Mouse (Mus musculus) NIH3T3 (cell line): ENCODE data around the gene Ss18l2.
A peak's percentile ranks its signal among the peaks of the same experiment; 100 is the strongest.

Source experiments
- DNase-seq: peaks from one replicate; pipeline ENCODE4 v3.0.0-alpha.2; 2012; ENCODE audit warnings: low read depth

Ss18l2 gene

DNA sequence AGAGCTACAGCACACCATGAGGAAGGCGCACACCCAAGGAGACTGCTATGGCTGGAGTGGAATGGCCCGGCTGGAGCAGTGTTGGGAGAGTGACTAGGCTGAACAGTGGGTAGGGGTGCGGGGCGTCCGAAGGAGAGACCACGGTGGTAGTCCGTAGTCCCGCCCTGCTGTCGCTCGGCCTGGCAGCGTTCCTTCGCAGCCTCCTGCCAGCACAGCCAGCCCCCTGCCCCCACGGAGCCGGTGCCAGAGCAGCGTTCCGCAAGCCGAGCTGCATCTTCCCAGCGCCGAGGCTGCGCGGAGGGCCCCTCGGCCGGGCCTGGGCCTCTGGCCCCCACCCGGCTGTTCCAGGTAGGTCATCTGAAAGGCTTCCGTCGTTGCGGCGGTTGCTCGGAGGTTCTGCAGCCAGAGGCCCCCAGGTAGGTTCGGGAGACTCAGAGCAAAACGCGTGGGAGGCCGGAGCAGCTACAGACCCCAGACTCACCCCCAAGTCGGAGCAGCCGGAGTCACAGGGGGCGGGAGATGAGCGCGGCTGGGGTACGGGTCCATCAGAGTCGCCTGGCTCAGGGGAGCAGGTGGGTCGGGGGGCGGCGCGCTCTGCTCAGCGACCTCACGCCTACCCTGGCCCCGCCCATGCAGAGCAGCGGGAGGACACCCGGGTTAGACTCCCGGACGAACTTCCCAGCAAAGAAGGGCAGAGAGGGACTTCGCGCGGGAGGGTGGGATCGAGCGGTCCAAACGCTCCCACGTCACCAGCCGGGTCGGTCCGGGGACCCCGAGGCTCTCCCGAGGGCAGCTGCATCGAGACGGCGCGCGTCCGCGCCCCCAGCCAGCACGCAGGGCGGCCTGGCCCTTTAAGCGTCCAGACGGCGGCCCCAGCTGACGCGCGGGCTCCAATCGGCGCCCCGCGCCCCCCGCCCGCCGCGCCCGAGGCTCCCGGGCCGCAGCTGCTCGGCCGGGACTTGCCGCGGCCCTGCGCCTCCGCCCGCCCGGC, 49.3 kb downstream of the Ss18l2 start, which contains the start of gene Zfp651:
Zfp651 (plus strand) TSS at position 240 of the 991 bp plus-strand sequence.
- peak; percentile 78 for DNase-seq

DNA sequence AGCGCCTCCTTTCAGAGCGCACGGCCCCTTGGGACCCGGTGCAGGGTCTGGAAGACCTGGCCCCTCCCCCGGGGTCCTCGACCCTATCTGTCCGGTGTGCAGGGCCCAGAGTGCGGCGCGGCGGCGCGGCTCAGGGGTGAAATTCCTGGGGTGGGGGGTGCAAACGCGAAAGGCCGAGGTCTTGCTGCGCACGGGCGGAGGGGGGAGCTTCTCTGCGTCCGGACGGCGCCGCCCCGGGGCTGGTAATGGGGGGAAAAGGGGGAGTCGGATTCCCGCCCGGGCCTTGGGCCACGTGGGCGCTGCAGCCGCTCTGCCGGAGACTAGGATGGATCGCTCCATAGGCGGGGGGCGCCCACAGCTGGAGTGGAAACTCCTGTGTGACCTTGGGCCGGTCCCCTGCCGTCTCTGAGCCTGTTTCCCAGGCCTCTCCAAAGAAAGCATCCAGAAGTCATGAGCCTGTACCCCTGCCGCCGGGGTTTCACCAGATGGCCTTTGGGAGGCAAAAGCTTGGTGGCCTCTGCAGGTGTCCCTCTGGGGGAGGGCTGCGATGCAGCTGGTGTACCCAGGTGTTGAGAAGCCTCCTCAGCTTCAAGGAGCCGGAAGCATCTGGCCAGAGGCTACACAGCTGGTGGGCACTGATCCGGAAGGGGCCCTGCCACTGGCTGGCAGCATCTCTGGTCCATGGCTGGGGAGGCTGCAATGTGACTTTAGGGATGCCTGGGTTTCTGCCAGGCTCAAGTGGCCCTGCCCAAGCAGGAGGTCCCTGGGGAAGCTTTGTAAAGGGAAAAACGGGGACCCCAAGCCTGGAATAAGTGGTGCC, 50.4 kb downstream of the Ss18l2 start:
- peak; percentile 92 for DNase-seq

DNA sequence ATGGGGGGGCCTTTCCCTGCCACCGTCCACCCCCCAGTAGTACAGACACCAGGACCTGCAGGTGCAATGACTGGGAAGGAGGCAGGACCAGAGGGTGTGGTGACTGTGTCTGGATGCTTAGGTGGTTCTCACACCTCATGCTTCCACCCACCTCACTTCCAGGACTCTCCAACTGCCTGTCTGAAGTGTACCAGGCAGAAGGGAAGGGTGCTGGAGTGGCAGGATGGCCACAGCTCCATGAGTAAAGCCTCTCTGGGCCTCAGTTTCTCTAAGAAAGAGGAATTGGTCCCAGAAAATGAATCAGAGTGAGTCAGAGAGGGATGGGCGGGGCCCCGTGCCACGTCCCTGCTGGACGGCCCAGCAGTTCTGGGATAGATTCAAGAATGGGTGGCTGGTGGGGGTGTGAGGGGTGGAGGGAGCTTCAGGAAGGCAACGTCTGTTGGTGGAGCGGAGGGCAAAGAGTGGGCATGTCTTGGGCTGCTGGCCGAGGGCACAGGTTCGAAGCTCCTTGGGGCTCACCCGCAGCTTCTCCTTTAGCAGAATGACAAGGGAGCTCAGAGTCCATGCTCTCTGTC, 51.0 kb downstream of the Ss18l2 start:
- DNase-seq = peak; percentile 86

DNA sequence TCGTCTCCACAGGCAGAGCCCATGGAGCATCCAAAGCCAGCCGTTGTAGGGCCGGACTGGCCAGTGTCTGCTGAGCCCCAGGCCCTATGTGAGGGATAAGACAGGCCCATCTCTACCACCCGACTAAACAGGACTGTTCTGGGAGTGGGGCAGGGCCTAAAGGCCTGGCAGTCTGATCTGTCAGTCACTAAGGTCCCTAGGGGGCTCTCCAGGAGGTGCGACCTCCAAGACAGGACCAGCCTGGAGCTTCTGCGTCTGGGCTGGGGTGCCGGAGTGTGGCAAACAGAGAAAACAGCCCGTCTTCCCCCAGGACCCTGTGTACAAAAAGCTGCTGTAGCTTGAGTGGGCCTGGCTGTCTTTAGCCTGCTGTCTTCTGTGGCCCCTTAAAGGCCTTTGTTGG, 51.7 kb downstream of the Ss18l2 start:
- DNase-seq = no peak

DNA sequence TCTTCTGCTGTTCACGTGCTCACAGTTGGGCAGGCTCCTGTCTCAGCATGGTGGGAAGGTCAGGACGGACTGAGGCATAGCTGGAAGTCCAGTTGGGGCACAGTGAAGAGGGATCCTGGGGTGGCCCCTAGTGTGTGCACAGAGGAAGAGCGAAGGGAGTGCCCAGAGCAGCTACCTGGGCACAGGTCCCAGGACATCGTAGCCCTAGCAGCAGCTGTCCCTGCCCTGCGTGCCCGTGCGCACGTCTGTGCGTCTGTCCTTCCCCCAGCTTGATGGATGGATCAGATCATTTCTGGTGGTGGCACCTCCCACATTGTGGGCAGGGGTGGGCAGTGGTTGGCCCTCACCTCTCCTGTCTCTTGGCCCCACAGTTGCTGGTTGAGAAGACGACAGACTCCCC, 52.1 kb downstream of the Ss18l2 start:
- no peak for DNase-seq

DNA sequence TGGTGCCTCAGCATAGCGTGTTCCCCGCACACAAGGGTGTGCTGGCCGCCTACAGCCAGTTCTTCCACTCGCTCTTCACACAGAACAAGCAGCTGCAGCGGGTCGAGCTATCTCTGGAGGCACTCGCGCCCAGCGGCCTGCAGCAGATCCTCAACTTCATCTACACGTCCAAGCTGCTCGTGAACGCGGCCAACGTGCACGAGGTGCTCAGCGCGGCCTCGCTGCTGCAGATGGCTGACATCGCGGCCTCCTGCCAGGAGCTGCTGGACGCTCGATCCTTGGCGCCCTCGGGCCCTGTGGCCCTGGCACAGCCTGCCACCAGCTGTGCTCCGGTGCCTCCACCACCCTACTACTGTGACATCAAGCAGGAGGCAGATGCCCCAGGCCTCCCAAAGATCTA, 52.6 kb downstream of the Ss18l2 start:
- no peak for DNase-seq
